Mouse (Mus musculus): ENCODE measurements at regions not wholly inside any gene's neighbourhood (a gene's known extent, or its start where the extent isn't known, plus 50 kb on each side); places are given as distances from the start of the nearest gene placed in this dataset.

DNA sequence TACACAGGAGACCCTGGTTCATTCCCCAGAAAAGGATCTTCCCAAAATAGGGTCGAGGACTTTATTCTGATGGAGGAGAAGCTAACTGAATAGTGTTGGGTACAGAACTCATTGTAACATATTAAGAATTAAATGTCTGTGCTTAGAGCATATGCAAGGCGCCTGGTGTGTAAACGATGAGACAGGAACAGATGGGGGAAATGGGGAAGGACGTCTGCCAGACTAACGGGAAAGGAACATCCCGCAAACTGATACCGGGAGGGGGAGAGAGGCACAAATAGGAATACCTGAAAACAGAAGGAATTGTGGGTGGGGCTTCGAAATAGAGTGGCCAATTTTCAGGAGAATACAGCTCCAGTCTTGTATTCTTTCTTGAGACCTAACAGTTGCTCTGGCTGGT is 268.6 kb upstream of the Tbx3 start:
- ATAC-seq (ENCODE audit: low read depth) = no peak
- Histone ChIP-seq H3K9ac (ENCODE audit: low read length) (no peak overlapping the region), H3K9me3 (ENCODE audit: control insufficient read depth, low read length) (no peaks in the 10 kb centered on the region), H3K27ac (ENCODE audit: low read length) (no peak overlapping the region), H3K4me3 (ENCODE audit: low read length) (no peak overlapping the region), H3K36me3 (ENCODE audit: control insufficient read depth, insufficient read depth, low read length) (no peaks in the 10 kb centered on the region), H3K4me2 (ENCODE audit: low read depth, low read length) (no peak overlapping the region), H3K27me3 (ENCODE audit: control insufficient read depth, insufficient read depth, low read depth, low read length) (no peaks in the 10 kb centered on the region), H3K4me1 (replicated peaks; ENCODE audit: control insufficient read depth, insufficient read depth, low read length) (peaks cover 13% of the 10 kb centered on the region)
- whole genome bisulfite sequencing = 56% methylated on average over 8 of the region's 8 CpGs

- no peak overlapping the region for H3K9ac ChIP-seq (ENCODE audit: low read length)
- H3K4me3 ChIP-seq (ENCODE audit: low read length) = no peak overlapping the region
- no peaks in the 10 kb centered on the region for H3K9me3 ChIP-seq (ENCODE audit: control insufficient read depth, low read length)
- WGBS = 65% methylated on average over 17 of the region's 17 CpGs
- peaks cover 12% of the 10 kb centered on the region for H3K4me1 ChIP-seq (replicated peaks; ENCODE audit: control insufficient read depth, insufficient read depth, low read length)
- no peak overlapping the region for H3K4me2 ChIP-seq (ENCODE audit: low read depth, low read length)
- H3K36me3 ChIP-seq (ENCODE audit: control insufficient read depth, insufficient read depth, low read length) = no peaks in the 10 kb centered on the region
- H3K27ac ChIP-seq (ENCODE audit: low read length) = no peak overlapping the region
- H3K27me3 ChIP-seq (ENCODE audit: control insufficient read depth, insufficient read depth, low read depth, low read length) = no peaks in the 10 kb centered on the region
- peak; percentile 16; the same call in 1 of the 2 replicates for ATAC-seq (ENCODE audit: low read depth)
These were observed 267.8 kb upstream of the Tbx3 start for GRCm38 (mm10) chr5:119402651-119403050.

DNA sequence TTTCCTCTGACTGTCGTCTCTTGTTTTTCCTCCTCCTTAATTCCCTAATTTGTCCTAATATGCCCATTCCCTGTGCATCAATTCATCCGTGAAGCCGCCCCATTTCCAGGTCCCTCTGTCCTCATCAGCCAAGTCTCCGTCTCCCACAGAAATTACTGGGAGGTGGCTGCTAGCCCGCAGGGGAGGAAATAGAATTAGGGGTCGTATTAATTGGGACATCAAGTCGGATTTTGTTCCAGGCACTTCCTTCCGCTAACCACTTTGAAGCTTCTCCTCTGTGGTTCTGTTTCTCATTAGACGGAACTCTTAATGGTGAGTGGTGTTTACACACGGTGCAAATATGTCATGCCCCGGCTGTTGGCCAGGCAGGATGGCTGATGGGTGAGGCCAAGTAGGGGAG is 259.5 kb upstream of the Tbx3 start:
- WGBS = 45% methylated on average over 11 of the region's 11 CpGs
- H3K36me3 ChIP-seq (ENCODE audit: control insufficient read depth, insufficient read depth, low read length) = no peaks in the 10 kb centered on the region
- no peak for ATAC-seq (ENCODE audit: low read depth)

DNA sequence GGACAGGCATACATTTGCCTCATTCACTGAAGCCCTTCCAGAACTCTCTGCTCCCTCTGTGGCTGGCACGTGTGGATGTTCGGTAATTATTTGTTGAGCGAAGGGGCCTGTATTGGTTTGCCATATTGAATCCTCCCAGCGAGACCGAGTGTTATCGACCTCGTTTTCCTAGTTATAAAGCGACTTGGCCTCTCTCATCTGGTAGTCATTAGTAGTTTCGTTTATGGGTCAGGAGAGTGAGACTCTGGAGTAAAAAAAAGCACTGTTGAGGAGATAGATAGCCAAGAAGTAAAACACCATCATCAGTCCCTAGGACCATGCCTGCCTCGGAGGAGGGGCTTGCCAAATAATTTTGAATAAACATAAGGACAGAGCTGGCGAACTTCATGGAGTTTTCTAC is 254.6 kb upstream of the Tbx3 start:
- H3K4me3 ChIP-seq (ENCODE audit: low read length) = no peak overlapping the region
- no peak overlapping the region for H3K27ac ChIP-seq (ENCODE audit: low read length)
- H3K9ac ChIP-seq (ENCODE audit: low read length) = no peak overlapping the region
- no peak overlapping the region for H3K4me2 ChIP-seq (ENCODE audit: low read depth, low read length)
- no peaks in the 10 kb centered on the region for H3K36me3 ChIP-seq (ENCODE audit: control insufficient read depth, insufficient read depth, low read length)
- WGBS = 76% methylated on average over 11 of the region's 11 CpGs
- no peaks in the 10 kb centered on the region for H3K27me3 ChIP-seq (ENCODE audit: control insufficient read depth, insufficient read depth, low read depth, low read length)
- H3K4me1 ChIP-seq (replicated peaks; ENCODE audit: control insufficient read depth, insufficient read depth, low read length) = no peaks in the 10 kb centered on the region; the same call in 1 of the 2 replicates
- H3K9me3 ChIP-seq (ENCODE audit: control insufficient read depth, low read length) = 0 out of 2 replicates have a peak, but pooled peaks cover 2% of the 10 kb centered on the region
- ATAC-seq (ENCODE audit: low read depth) = no peak

More for the DNA sequence above, 259.5 kb upstream of the Tbx3 start:
- H3K9ac ChIP-seq (ENCODE audit: low read length) = no peak overlapping the region
- 0 out of 2 replicates have a peak, but pooled peaks cover 2% of the 10 kb centered on the region for H3K9me3 ChIP-seq (ENCODE audit: control insufficient read depth, low read length)
- no peaks in the 10 kb centered on the region for H3K27me3 ChIP-seq (ENCODE audit: control insufficient read depth, insufficient read depth, low read depth, low read length)
- H3K4me1 ChIP-seq (replicated peaks; ENCODE audit: control insufficient read depth, insufficient read depth, low read length) = no peaks in the 10 kb centered on the region
- no peak overlapping the region for H3K4me2 ChIP-seq (ENCODE audit: low read depth, low read length)
- no peak overlapping the region for H3K4me3 ChIP-seq (ENCODE audit: low read length)
- no peak overlapping the region for H3K27ac ChIP-seq (ENCODE audit: low read length)

DNA sequence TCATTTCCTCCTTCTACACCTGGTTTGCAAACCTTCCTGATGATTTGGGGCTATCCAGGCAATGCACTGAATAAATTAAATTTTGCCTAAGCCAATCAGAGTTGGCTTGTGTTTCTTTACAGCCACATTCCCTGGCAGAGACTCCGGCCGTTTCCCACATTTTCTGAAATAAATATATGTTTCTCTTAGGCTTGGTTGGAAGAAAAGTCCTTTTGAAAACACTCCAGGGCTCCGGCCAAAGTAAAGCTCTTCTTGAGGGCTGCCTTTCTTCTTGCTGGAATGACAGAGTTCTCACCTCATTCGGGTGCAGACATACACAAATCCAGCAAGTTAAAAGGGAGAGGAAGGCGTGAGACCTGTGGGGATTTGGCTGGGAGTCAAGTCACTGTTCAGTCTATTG is 252.0 kb upstream of the Tbx3 start:
- 0 out of 2 replicates have a peak, but pooled peaks cover 2% of the 10 kb centered on the region for H3K9me3 ChIP-seq (ENCODE audit: control insufficient read depth, low read length)
- 37% methylated on average over 5 of the region's 5 CpGs for WGBS
- no peaks in the 10 kb centered on the region for H3K27me3 ChIP-seq (ENCODE audit: control insufficient read depth, insufficient read depth, low read depth, low read length)
- H3K4me3 ChIP-seq (ENCODE audit: low read length) = no peak overlapping the region
- H3K9ac ChIP-seq (ENCODE audit: low read length) = no peak overlapping the region
- no peaks in the 10 kb centered on the region for H3K36me3 ChIP-seq (ENCODE audit: control insufficient read depth, insufficient read depth, low read length)
- no peak overlapping the region; the same call in 1 of the 2 replicates for H3K27ac ChIP-seq (ENCODE audit: low read length)
- ATAC-seq (ENCODE audit: low read depth) = no peak
- H3K4me2 ChIP-seq (ENCODE audit: low read depth, low read length) = no peak overlapping the region
- H3K4me1 ChIP-seq (replicated peaks; ENCODE audit: control insufficient read depth, insufficient read depth, low read length) = no peaks in the 10 kb centered on the region; the same call in 1 of the 2 replicates

DNA sequence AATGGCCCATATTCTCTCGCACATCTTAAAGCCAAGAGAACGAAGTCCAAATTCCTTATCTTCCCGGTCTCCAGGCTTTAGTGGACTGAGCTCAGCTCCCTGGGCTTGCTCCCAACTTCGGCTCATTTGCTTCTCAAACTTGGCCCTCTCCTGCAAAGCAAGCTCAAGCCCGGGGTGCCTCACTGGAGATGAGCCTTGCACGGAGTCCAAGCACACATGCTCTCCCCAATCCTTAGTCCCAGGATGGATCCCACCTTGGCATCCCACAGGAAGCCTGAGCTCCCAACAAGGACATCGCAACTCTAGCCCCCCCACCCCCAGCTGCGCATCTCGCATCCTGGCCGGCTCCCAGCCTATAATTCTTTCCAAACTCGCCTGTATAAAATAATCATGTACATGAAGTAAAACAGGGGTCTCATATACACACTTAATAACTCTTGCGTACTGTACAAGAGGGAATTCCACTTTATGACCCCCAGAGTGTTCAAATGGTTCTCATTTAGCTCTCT is 242.9 kb upstream of the Tbx3 start:
- H3K27ac ChIP-seq (ENCODE audit: low read length) = peak overlapping the region; percentile 74
- H3K4me3 ChIP-seq (ENCODE audit: low read length) = no peak overlapping the region
- H3K9ac ChIP-seq (ENCODE audit: low read length) = no peak overlapping the region
- H3K4me1 ChIP-seq (replicated peaks; ENCODE audit: control insufficient read depth, insufficient read depth, low read length) = peaks cover 13% of the 10 kb centered on the region
- H3K27me3 ChIP-seq (ENCODE audit: control insufficient read depth, insufficient read depth, low read depth, low read length) = no peaks in the 10 kb centered on the region
- peak; percentile 79 for ATAC-seq (ENCODE audit: low read depth)
- H3K9me3 ChIP-seq (ENCODE audit: control insufficient read depth, low read length) = no peaks in the 10 kb centered on the region
- H3K4me2 ChIP-seq (ENCODE audit: low read depth, low read length) = no peak overlapping the region
- no peaks in the 10 kb centered on the region for H3K36me3 ChIP-seq (ENCODE audit: control insufficient read depth, insufficient read depth, low read length)
- 48% methylated on average over 12 of the region's 12 CpGs for WGBS

DNA sequence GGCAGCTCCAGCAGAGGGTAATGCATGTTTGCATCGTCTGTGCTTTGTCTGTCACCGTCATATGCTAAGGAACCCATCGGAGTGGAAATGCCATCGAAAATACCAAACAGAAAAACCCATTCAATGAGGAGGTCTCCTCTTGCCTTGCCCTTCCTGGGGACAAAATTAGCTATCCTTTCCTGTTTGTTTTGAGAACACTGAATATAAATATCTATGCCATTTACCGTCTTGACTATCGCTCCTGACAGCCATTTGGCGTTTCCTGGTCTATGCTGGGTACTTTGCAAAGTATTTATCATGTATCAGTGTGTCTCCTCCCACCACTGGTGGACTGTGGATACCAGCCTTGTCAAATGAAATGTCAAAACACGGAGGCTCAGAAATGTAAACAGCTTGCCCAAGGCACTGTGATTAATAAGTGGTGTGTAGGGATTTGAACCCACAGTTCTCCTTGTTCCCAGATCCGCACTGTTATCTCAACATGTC is 239.2 kb upstream of the Tbx3 start:
- no peaks in the 10 kb centered on the region for H3K27me3 ChIP-seq (ENCODE audit: control insufficient read depth, insufficient read depth, low read depth, low read length)
- peaks cover 13% of the 10 kb centered on the region for H3K4me1 ChIP-seq (replicated peaks; ENCODE audit: control insufficient read depth, insufficient read depth, low read length)
- ATAC-seq (ENCODE audit: low read depth) = no peak
- H3K9ac ChIP-seq (ENCODE audit: low read length) = no peak overlapping the region
- H3K9me3 ChIP-seq (ENCODE audit: control insufficient read depth, low read length) = no peaks in the 10 kb centered on the region
- no peak overlapping the region for H3K4me3 ChIP-seq (ENCODE audit: low read length)
- no peaks in the 10 kb centered on the region for H3K36me3 ChIP-seq (ENCODE audit: control insufficient read depth, insufficient read depth, low read length)
- H3K27ac ChIP-seq (ENCODE audit: low read length) = no peak overlapping the region
- 58% methylated on average over 9 of the region's 9 CpGs for WGBS
- no peak overlapping the region for H3K4me2 ChIP-seq (ENCODE audit: low read depth, low read length)

- H3K4me1 ChIP-seq (replicated peaks; ENCODE audit: control insufficient read depth, insufficient read depth, low read length) = no peaks in the 10 kb centered on the region
- no peak overlapping the region for H3K4me2 ChIP-seq (ENCODE audit: low read depth, low read length)
- ATAC-seq (ENCODE audit: low read depth) = no peak
- H3K9ac ChIP-seq (ENCODE audit: low read length) = no peak overlapping the region
- H3K27me3 ChIP-seq (ENCODE audit: control insufficient read depth, insufficient read depth, low read depth, low read length) = no peaks in the 10 kb centered on the region
- no peak overlapping the region for H3K27ac ChIP-seq (ENCODE audit: low read length)
- no peak overlapping the region for H3K4me3 ChIP-seq (ENCODE audit: low read length)
- no peaks in the 10 kb centered on the region for H3K9me3 ChIP-seq (ENCODE audit: control insufficient read depth, low read length)
- 60% methylated on average over 7 of the region's 7 CpGs for WGBS
- H3K36me3 ChIP-seq (ENCODE audit: control insufficient read depth, insufficient read depth, low read length) = no peaks in the 10 kb centered on the region
These were observed 235.9 kb upstream of the Tbx3 start for GRCm38 (mm10) chr5:119434572-119434971.

GRCm38 (mm10) chr5:119448494-119448893 is 222.0 kb upstream of the Tbx3 start:
- ATAC-seq (ENCODE audit: low read depth) = peak; percentile 51
- no peak overlapping the region for H3K9ac ChIP-seq (ENCODE audit: low read length)

More at GRCm38 (mm10) chr5:119448494-119448893, 222.0 kb upstream of the Tbx3 start:
- H3K9me3 ChIP-seq (ENCODE audit: control insufficient read depth, low read length) = no peaks in the 10 kb centered on the region
- no peak overlapping the region for H3K4me2 ChIP-seq (ENCODE audit: low read depth, low read length)
- no peaks in the 10 kb centered on the region for H3K36me3 ChIP-seq (ENCODE audit: control insufficient read depth, insufficient read depth, low read length)
- H3K27me3 ChIP-seq (ENCODE audit: control insufficient read depth, insufficient read depth, low read depth, low read length) = no peaks in the 10 kb centered on the region
- peaks cover 12% of the 10 kb centered on the region for H3K4me1 ChIP-seq (replicated peaks; ENCODE audit: control insufficient read depth, insufficient read depth, low read length)
- H3K4me3 ChIP-seq (ENCODE audit: low read length) = no peak overlapping the region
- 67% methylated on average over 4 of the region's 4 CpGs for WGBS
- H3K27ac ChIP-seq (ENCODE audit: low read length) = peak overlapping the region; percentile 60
